Mouse (Mus musculus) heart, embryonic 11.5 days (tissue): Measurements from ENCODE around the gene Hoga1. TPM values are rescaled to one million over a fixed set of nuclear protein-coding genes. Genes with fewer than 3 reads are reported as not detected.

Experiments
- ATAC-seq: fragments of 200-750 bp; cut with Nextera tagmentation; replicated peaks from 2 replicates; pipeline ENCODE4 v1.8.0; 2017; ENCODE audit warnings: moderate library complexity; ENCODE audit not compliant: insufficient number of reproducible peaks, low FRiP score, low TSS enrichment
- H3K27ac ChIP-seq: fragments of 300-500 bp; sonication (generic); 2 replicates; pipeline ENCODE4 v1.5.1; 2014; ENCODE audit warnings: mild to moderate bottlenecking, low read depth, low read length
- H3K27me3 ChIP-seq: fragments of 300-500 bp; sonication (generic); 2 replicates; pipeline ENCODE4 v1.6.1; 2014; ENCODE audit warnings: mild to moderate bottlenecking, low read length, mixed read lengths; ENCODE audit not compliant: control insufficient read depth, insufficient read depth
- H3K36me3 ChIP-seq: fragments of 300-500 bp; sonication (generic); 2 replicates; pipeline ENCODE4 v1.6.1; 2014; ENCODE audit warnings: mild to moderate bottlenecking, low read length, moderate library complexity, mixed read lengths; ENCODE audit not compliant: control insufficient read depth, insufficient read depth
- H3K4me1 ChIP-seq: fragments of 300-500 bp; sonication (generic); 2 replicates; pipeline ENCODE4 v1.6.1; 2014; ENCODE audit warnings: low read length; ENCODE audit not compliant: control insufficient read depth, insufficient read depth
- H3K4me2 ChIP-seq: fragments of 300-500 bp; sonication (generic); 2 replicates; pipeline ENCODE4 v1.6.1; 2014; ENCODE audit warnings: mild to moderate bottlenecking, moderate library complexity
- H3K4me3 ChIP-seq: fragments of 300-500 bp; sonication (generic); 2 replicates; pipeline ENCODE4 v1.5.1; 2014; ENCODE audit warnings: low read depth, low read length
- H3K9ac ChIP-seq: fragments of 300-500 bp; sonication (generic); 2 replicates; pipeline ENCODE4 v1.6.1; 2014; ENCODE audit warnings: mild to moderate bottlenecking, low read depth, low read length, moderate library complexity
- H3K9me3 ChIP-seq: fragments of 300-500 bp; sonication (generic); replicated peaks from 2 replicates; pipeline ENCODE4 v1.6.1; 2016; ENCODE audit warnings: low read length; ENCODE audit not compliant: control insufficient read depth
- WGBS: fragments of 180-500 bp; shearing (Covaris S2); extraction: QIAGEN DNeasy Blood & Tissue Kit; methylation state at CpG from one replicate; pipeline ENCODE4 v1.1.7; 2014; ENCODE audit not compliant: insufficient replicate concordance; 5-methylcytosine and 5-hydroxymethylcytosine counted together
- polyA plus RNA-seq: library from polyadenylated mRNA; unstranded; fragments of >200 nt; fragmentation: Nextera tagmentation; extraction: Ambion mirVana; gene quantifications from 2 replicates; pipeline ENCODE4 v1.2.1, GENCODE M21; 2014

Hoga1 gene
- polyA plus RNA-seq, 1 experiment from 2014 or later, result 1.6 TPM

- H3K4me1 ChIP-seq, result peaks cover 14% of the 10 kb centered on the region
- H3K4me2 ChIP-seq, result no peak overlapping the region
- ATAC-seq, result no peak
Observed at GRCm38 (mm10) chr19:42017399-42018247, 27.8 kb upstream of the Hoga1 start.

GRCm38 (mm10) chr19:42019011-42019522 lies 26.3 kb upstream of the Hoga1 start:
- Histone ChIP-seq H3K9me3 (no peaks in the 10 kb centered on the region), H3K27ac (peak overlapping the region; percentile 75), H3K4me1 (peaks cover 14% of the 10 kb centered on the region), H3K9ac (0 out of 2 replicates have a peak overlapping the region, but pooled peaks have one; percentile 36), H3K27me3 (no peaks in the 10 kb centered on the region), H3K36me3 (no peaks in the 10 kb centered on the region), H3K4me2 (no peak overlapping the region), H3K4me3 (no peak overlapping the region)
- ATAC-seq, result 0 out of 2 replicates have a peak, but pooled peaks have one; percentile 19
- 47% methylated on average over 4 of the region's 4 CpGs for WGBS

More at GRCm38 (mm10) chr19:42017399-42018247, 27.8 kb upstream of the Hoga1 start:
- Histone ChIP-seq H3K36me3 (no peaks in the 10 kb centered on the region), H3K27ac (peak overlapping the region; percentile 75), H3K27me3 (no peaks in the 10 kb centered on the region), H3K9ac (peak overlapping the region; percentile 39), H3K4me3 (no peak overlapping the region), H3K9me3 (no peaks in the 10 kb centered on the region)
- WGBS, result 57% methylated on average over 8 of the region's 8 CpGs

- peaks cover 14% of the 10 kb centered on the region for H3K4me1 ChIP-seq
- no peaks in the 10 kb centered on the region for H3K9me3 ChIP-seq
- no peaks in the 10 kb centered on the region for H3K36me3 ChIP-seq
- H3K27ac ChIP-seq, result no peak overlapping the region
- H3K4me3 ChIP-seq, result no peak overlapping the region
- H3K27me3 ChIP-seq, result no peaks in the 10 kb centered on the region
- no peak for ATAC-seq
- no peak overlapping the region for H3K9ac ChIP-seq
- H3K4me2 ChIP-seq, result no peak overlapping the region
- WGBS, result 69% methylated on average over 10 of the region's 10 CpGs
Observed at GRCm38 (mm10) chr19:42021681-42022541, 23.5 kb upstream of the Hoga1 start.

- Histone ChIP-seq H3K9ac (no peak overlapping the region), H3K4me1 (peaks cover 10% of the 10 kb centered on the region), H3K27ac (no peak overlapping the region), H3K36me3 (no peaks in the 10 kb centered on the region), H3K4me2 (no peak overlapping the region), H3K9me3 (no peaks in the 10 kb centered on the region), H3K27me3 (no peaks in the 10 kb centered on the region), H3K4me3 (no peak overlapping the region)
- WGBS, result 67% methylated on average over 2 of the region's 2 CpGs
- ATAC-seq, result no peak
Observed at GRCm38 (mm10) chr19:42022542-42022848, 22.9 kb upstream of the Hoga1 start.

- no peak for ATAC-seq
- no peak overlapping the region for H3K4me3 ChIP-seq
- no peaks in the 10 kb centered on the region for H3K9me3 ChIP-seq
- 6% methylated on average over 5 of the region's 5 CpGs for WGBS
- H3K9ac ChIP-seq, result no peak overlapping the region
- H3K27ac ChIP-seq, result no peak overlapping the region
- H3K4me2 ChIP-seq, result no peak overlapping the region
- H3K27me3 ChIP-seq, result no peaks in the 10 kb centered on the region
- H3K4me1 ChIP-seq, result peaks cover 3% of the 10 kb centered on the region
- H3K36me3 ChIP-seq, result no peaks in the 10 kb centered on the region
Observed at GRCm38 (mm10) chr19:42026158-42026557, 19.3 kb upstream of the Hoga1 start.

- Histone ChIP-seq H3K27ac (no peak overlapping the region), H3K4me2 (no peak overlapping the region), H3K4me1 (peaks cover 11% of the 10 kb centered on the region), H3K27me3 (no peaks in the 10 kb centered on the region), H3K9ac (no peak overlapping the region), H3K9me3 (no peaks in the 10 kb centered on the region), H3K36me3 (peaks cover 2% of the 10 kb centered on the region; the same call in 1 of the 2 replicates), H3K4me3 (no peak overlapping the region)
- WGBS, result 80% methylated on average over 5 of the region's 5 CpGs
- no peak for ATAC-seq
Observed at GRCm38 (mm10) chr19:42031112-42031511, 14.3 kb upstream of the Hoga1 start.

- Histone ChIP-seq H3K9ac (no peak overlapping the region; the same call in 1 of the 2 replicates), H3K4me1 (peaks cover 11% of the 10 kb centered on the region), H3K27me3 (no peaks in the 10 kb centered on the region), H3K9me3 (no peaks in the 10 kb centered on the region), H3K27ac (no peak overlapping the region), H3K4me3 (no peak overlapping the region), H3K4me2 (no peak overlapping the region), H3K36me3 (peaks cover 2% of the 10 kb centered on the region; the same call in 1 of the 2 replicates)
- 74% methylated on average over 14 of the region's 14 CpGs for WGBS
- ATAC-seq, result no peak
Observed at GRCm38 (mm10) chr19:42033611-42034010, 11.8 kb upstream of the Hoga1 start.

- no peak for ATAC-seq
- Histone ChIP-seq H3K27ac (no peak overlapping the region), H3K9me3 (no peaks in the 10 kb centered on the region), H3K36me3 (peaks cover 2% of the 10 kb centered on the region; the same call in 1 of the 2 replicates), H3K27me3 (no peaks in the 10 kb centered on the region; the same call in 1 of the 2 replicates), H3K4me3 (no peak overlapping the region), H3K4me1 (peaks cover 11% of the 10 kb centered on the region), H3K9ac (no peak overlapping the region; the same call in 1 of the 2 replicates), H3K4me2 (no peak overlapping the region)
- WGBS, result 59% methylated on average over 9 of the region's 9 CpGs
Observed at GRCm38 (mm10) chr19:42034146-42034775, 11.1 kb upstream of the Hoga1 start.
